Mouse (Mus musculus) CD4-positive, CD25-positive, alpha-beta regulatory T cell, adult 2 months (primary cell): Measurements from ENCODE around the gene Gigyf1.

Experiments used
- DNase-seq: peaks from one replicate; pipeline ENCODE4 v3.0.0-alpha.2; 2012; ENCODE audit warnings: low read depth, low spot score

Gigyf1 gene

GRCm38 (mm10) chr5:137570691-137571586 is 52.6 kb downstream of the Gigyf1 start:
- DNase-seq, result no peak

GRCm38 (mm10) chr5:137574470-137574901 is 56.1 kb downstream of the Gigyf1 start:
- no peak for DNase-seq
